Mouse (Mus musculus) layer of hippocampus, postnatal 25 days (tissue): ENCODE measurements at regions not wholly inside any gene's neighbourhood (a gene's known extent, or its start where the extent isn't known, plus 50 kb on each side); places are given as distances from the start of the nearest gene placed in this dataset.
A peak's percentile ranks its signal among the peaks of the same experiment; 100 is the strongest.

ENCODE experiments used
- DNase-seq, 2 experiments: peaks; one replicate each; pipeline ENCODE4 v3.0.0; 2022; ENCODE audit warnings: mixed read lengths in 2 of 2, low spot score in 1 of 2; ENCODE audit errors: extremely low spot score in 1 of 2

GRCm38 (mm10) chr12:109662179-109662578, 62.0 kb upstream of the Rtl1 start:
- DNase-seq: no peak

GRCm38 (mm10) chr12:109674766-109675165, 74.6 kb upstream of the Rtl1 start:
- DNase-seq: no peak

GRCm38 (mm10) chr12:109694046-109694445, 93.9 kb upstream of the Rtl1 start:
- no peak for DNase-seq

- no peak for DNase-seq
Observed at GRCm38 (mm10) chr12:109694801-109695430, 94.8 kb upstream of the Rtl1 start.

GRCm38 (mm10) chr12:109706820-109707219, 106.7 kb upstream of the Rtl1 start:
- DNase-seq: no peak

GRCm38 (mm10) chr12:109709661-109710060, 109.5 kb upstream of the Rtl1 start:
- peak in 1 of 2 experiments; percentile 4 for DNase-seq

- DNase-seq: no peak
Observed at GRCm38 (mm10) chr12:109711392-109711791, 111.3 kb upstream of the Rtl1 start.

- DNase-seq: peak in 1 of 2 experiments; percentile 5
Observed at GRCm38 (mm10) chr12:109711946-109712345, 111.8 kb upstream of the Rtl1 start.

- no peak for DNase-seq
Observed at GRCm38 (mm10) chr12:109712386-109712785, 112.3 kb upstream of the Rtl1 start.

- no peak for DNase-seq
Observed at GRCm38 (mm10) chr12:109713041-109713440, 112.9 kb upstream of the Rtl1 start.

GRCm38 (mm10) chr12:109714061-109714460, 113.9 kb upstream of the Rtl1 start:
- DNase-seq: no peak

- no peak for DNase-seq
Observed at GRCm38 (mm10) chr12:109716991-109717390, 116.9 kb upstream of the Rtl1 start.

- no peak for DNase-seq
Observed at GRCm38 (mm10) chr12:109718036-109718435, 117.9 kb upstream of the Rtl1 start.

- no peak for DNase-seq
Observed at GRCm38 (mm10) chr12:109738201-109738600, 138.1 kb upstream of the Rtl1 start.

GRCm38 (mm10) chr12:109738911-109739310, 138.8 kb upstream of the Rtl1 start:
- no peak for DNase-seq

- no peak for DNase-seq
Observed at GRCm38 (mm10) chr12:109742486-109742885, 142.4 kb upstream of the Rtl1 start.

GRCm38 (mm10) chr12:109743036-109743650, 143.0 kb upstream of the Rtl1 start:
- DNase-seq: no peak

- no peak for DNase-seq
Observed at GRCm38 (mm10) chr12:109744186-109744585, 144.1 kb upstream of the Rtl1 start.

GRCm38 (mm10) chr12:109745731-109746484, 145.8 kb upstream of the Rtl1 start:
- no peak for DNase-seq

- no peak for DNase-seq
Observed at GRCm38 (mm10) chr12:109747201-109747600, 147.1 kb upstream of the Rtl1 start.

- no peak for DNase-seq
Observed at GRCm38 (mm10) chr12:109747776-109748175, 147.6 kb upstream of the Rtl1 start.
